Mouse (Mus musculus) myocyte (in vitro differentiated cells): ENCODE measurements around the gene Fhad1. TPM values are rescaled to one million over a fixed set of nuclear protein-coding genes. Genes with fewer than 3 reads are reported as not detected.

Experiments
- H3K27me3 ChIP-seq: one replicate; pipeline ENCODE4 v1.6.1; 2011; ENCODE audit not compliant: control insufficient read depth, insufficient read depth, insufficient read length
- H3K36me3 ChIP-seq: one replicate; pipeline ENCODE4 v1.6.1; 2011; ENCODE audit not compliant: control insufficient read depth, insufficient read depth
- H3K4me2 ChIP-seq: one replicate; pipeline ENCODE4 v1.6.1; 2011; ENCODE audit warnings: low read depth, control low read depth
- H3K4me3 ChIP-seq: one replicate; pipeline ENCODE4 v1.5.1; 2011; ENCODE audit warnings: mild to moderate bottlenecking, control low read depth, moderate library complexity
- H3K79me2 ChIP-seq: one replicate; pipeline ENCODE4 v1.6.1; 2011; ENCODE audit not compliant: control insufficient read depth, insufficient read depth
- H3ac ChIP-seq: one replicate; pipeline ENCODE4 v1.6.1; 2011; ENCODE audit not compliant: control insufficient read depth, insufficient read length
- CEBPB ChIP-seq: IDR thresholded peaks from 2 replicates; pipeline ENCODE4 v1.6.1; 2011; ENCODE audit warnings: mild to moderate bottlenecking, moderate library complexity; ENCODE audit not compliant: poor library complexity, insufficient read depth, severe bottlenecking
- E2F4 ChIP-seq: IDR thresholded peaks from one replicate; pipeline ENCODE4 v1.6.1; 2011; ENCODE audit warnings: mild to moderate bottlenecking, control low read depth, moderate library complexity; ENCODE audit not compliant: insufficient read depth
- MAX ChIP-seq: IDR thresholded peaks from one replicate; pipeline ENCODE4 v1.6.1; 2011; ENCODE audit warnings: low read depth, mild to moderate bottlenecking, control low read depth
- MYOD1 ChIP-seq, 3 experiments: IDR thresholded peaks; one replicate each; pipeline ENCODE4 v1.6.1; 2011; ENCODE audit warnings: control low read depth in 2 of 3, low read depth in 2 of 3, mild to moderate bottlenecking in 2 of 3, moderate library complexity in 1 of 3; ENCODE audit not compliant: insufficient read length in 2 of 3, control insufficient read depth in 1 of 3
- MYOG ChIP-seq, 3 experiments: IDR thresholded peaks; one replicate each; pipeline ENCODE4 v1.6.1; 2011; ENCODE audit warnings: control low read depth in 2 of 3, low read depth in 2 of 3, mild to moderate bottlenecking in 2 of 3; ENCODE audit not compliant: insufficient read length in 2 of 3, control insufficient read depth in 1 of 3, insufficient read depth in 1 of 3
- POLR2A ChIP-seq: IDR thresholded peaks from one replicate; pipeline ENCODE4 v1.6.1; 2011; ENCODE audit warnings: low read depth, mild to moderate bottlenecking, control low read depth, moderate library complexity; ENCODE audit not compliant: insufficient read length
- POLR2AphosphoS2 ChIP-seq: IDR thresholded peaks from one replicate; pipeline ENCODE4 v1.6.1; 2011; ENCODE audit warnings: low read depth, control low read depth; ENCODE audit not compliant: insufficient read length
- REST ChIP-seq: IDR thresholded peaks from one replicate; pipeline ENCODE4 v1.6.1; 2011; ENCODE audit warnings: mild to moderate bottlenecking, control low read depth, moderate library complexity; ENCODE audit not compliant: insufficient read depth, insufficient read length
- SRF ChIP-seq: IDR thresholded peaks from one replicate; pipeline ENCODE4 v1.6.1; 2011; ENCODE audit warnings: low read depth; ENCODE audit not compliant: control insufficient read depth, insufficient read length
- TCF12 ChIP-seq: IDR thresholded peaks from one replicate; pipeline ENCODE4 v1.6.1; 2011; ENCODE audit warnings: mild to moderate bottlenecking, control low read depth; ENCODE audit not compliant: poor library complexity, insufficient read depth, severe bottlenecking
- TCF3 ChIP-seq: IDR thresholded peaks from one replicate; pipeline ENCODE4 v1.6.1; 2011; ENCODE audit warnings: low read depth, control low read depth; ENCODE audit not compliant: insufficient read length
- USF1 ChIP-seq: IDR thresholded peaks from one replicate; pipeline ENCODE4 v1.6.1; 2011; ENCODE audit warnings: low read depth, mild to moderate bottlenecking, control low read depth, moderate library complexity
- polyA plus RNA-seq: library from polyadenylated mRNA; unstranded; fragments of >200 nt; fragmentation: generic; extraction: Trizol; gene quantifications from one replicate; pipeline ENCODE4 v1.2.1, GENCODE M21; 2012; ENCODE audit warnings: missing spikeins

Fhad1 gene
- polyA plus RNA-seq, 1 experiment = 0.17 TPM

- H3K4me3 ChIP-seq = no peak overlapping the region
- TF ChIP-seq MAX (no peak), MYOG (IDR thresholded peaks at IDR 0.05; ENCODE audit: control insufficient read depth in 1 of 3, insufficient read depth in 1 of 3, insufficient read length in 2 of 3, low read depth in 2 of 3) (no peak), TCF12 (no peak), POLR2A (no peak), E2F4 (no peak), TCF3 (no peak), POLR2AphosphoS2 (no peak), REST (no peak), USF1 (no peak), CEBPB (no peak), MYOD1 (IDR thresholded peaks at IDR 0.05; ENCODE audit: control insufficient read depth in 1 of 3, insufficient read length in 2 of 3, low read depth in 2 of 3) (no peak), SRF (no peak)
- H3K36me3 ChIP-seq = no peaks in the 10 kb centered on the region
- no peaks in the 10 kb centered on the region for H3K79me2 ChIP-seq
- H3K4me2 ChIP-seq = peak overlapping the region; percentile 80
- H3K27me3 ChIP-seq = no peaks in the 10 kb centered on the region
- H3ac ChIP-seq = no peak overlapping the region
These were observed 146.8 kb downstream of the Fhad1 start for GRCm38 (mm10) chr4:141868051-141868450.

GRCm38 (mm10) chr4:141867498-141867897, 147.4 kb downstream of the Fhad1 start:
- no peaks in the 10 kb centered on the region for H3K79me2 ChIP-seq
- H3K4me3 ChIP-seq = no peak overlapping the region
- H3K27me3 ChIP-seq = no peaks in the 10 kb centered on the region
- no peaks in the 10 kb centered on the region for H3K36me3 ChIP-seq
- H3ac ChIP-seq = no peak overlapping the region
- peak overlapping the region; percentile 80 for H3K4me2 ChIP-seq
- TF ChIP-seq REST = no peak
- TF ChIP-seq SRF = no peak
- no peak for TF ChIP-seq USF1
- no peak for TF ChIP-seq MAX
- TF ChIP-seq MYOD1 (IDR thresholded peaks at IDR 0.05; ENCODE audit: control insufficient read depth in 1 of 3, insufficient read length in 2 of 3, low read depth in 2 of 3) = peak in 2 of 3 experiments; percentile 73 to 85
- TF ChIP-seq CEBPB = no peak
- TF ChIP-seq POLR2A = no peak
- peak in 2 of 3 experiments; percentile 78 to 90 for TF ChIP-seq MYOG (IDR thresholded peaks at IDR 0.05; ENCODE audit: control insufficient read depth in 1 of 3, insufficient read depth in 1 of 3, insufficient read length in 2 of 3, low read depth in 2 of 3)
- TF ChIP-seq TCF12 = no peak
- TF ChIP-seq E2F4 = no peak
- no peak for TF ChIP-seq TCF3
- no peak for TF ChIP-seq POLR2AphosphoS2

DNA sequence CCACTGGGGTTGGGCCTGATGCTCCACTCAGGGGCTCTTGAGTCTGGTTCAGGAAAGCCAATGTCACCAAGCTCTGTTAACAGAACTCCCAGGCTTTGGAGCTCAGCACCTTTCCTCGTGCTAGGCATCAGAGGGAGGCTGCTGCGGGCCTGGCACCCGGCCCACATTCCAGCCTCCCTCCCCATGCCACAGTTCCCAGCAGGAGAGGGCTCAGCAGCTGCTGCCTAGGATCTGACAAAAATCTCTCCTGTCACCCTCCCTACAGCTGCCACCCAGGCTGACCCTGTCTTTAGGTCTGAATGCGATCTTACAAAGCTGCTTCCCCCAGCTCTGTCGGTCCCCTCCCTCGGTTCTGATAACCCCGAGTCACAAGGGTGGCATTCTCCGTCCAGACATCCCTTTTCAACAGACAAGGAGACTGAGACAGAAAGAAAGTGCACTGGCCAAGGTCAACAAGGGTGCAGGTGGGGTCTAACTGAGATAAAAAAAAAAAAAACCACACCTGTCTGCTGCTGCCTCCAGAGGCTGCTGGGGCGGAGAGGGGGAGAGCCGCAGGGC, 147.9 kb downstream of the Fhad1 start:
- Histone ChIP-seq H3ac (no peak overlapping the region), H3K79me2 (no peaks in the 10 kb centered on the region), H3K4me3 (no peak overlapping the region), H3K4me2 (peak overlapping the region; percentile 80), H3K27me3 (no peaks in the 10 kb centered on the region), H3K36me3 (no peaks in the 10 kb centered on the region)
- TF ChIP-seq MYOD1 (IDR thresholded peaks at IDR 0.05; ENCODE audit: control insufficient read depth in 1 of 3, insufficient read length in 2 of 3, low read depth in 2 of 3) (peak; percentile 92 to 99 (median 99)), MYOG (IDR thresholded peaks at IDR 0.05; ENCODE audit: control insufficient read depth in 1 of 3, insufficient read depth in 1 of 3, insufficient read length in 2 of 3, low read depth in 2 of 3) (peak; percentile 80 to 98 (median 91)), POLR2AphosphoS2 (no peak), TCF3 (peak; percentile 93), TCF12 (peak; percentile 88)

- Histone ChIP-seq H3K4me3 (no peak overlapping the region), H3K79me2 (no peaks in the 10 kb centered on the region), H3K36me3 (no peaks in the 10 kb centered on the region), H3ac (no peak overlapping the region), H3K27me3 (no peaks in the 10 kb centered on the region), H3K4me2 (no peak overlapping the region)
- TF ChIP-seq SRF (no peak), MAX (no peak), REST (no peak), USF1 (no peak), MYOD1 (IDR thresholded peaks at IDR 0.05; ENCODE audit: control insufficient read depth in 1 of 3, insufficient read length in 2 of 3, low read depth in 2 of 3) (no peak), CEBPB (no peak), TCF12 (no peak), MYOG (IDR thresholded peaks at IDR 0.05; ENCODE audit: control insufficient read depth in 1 of 3, insufficient read depth in 1 of 3, insufficient read length in 2 of 3, low read depth in 2 of 3) (no peak), TCF3 (no peak)
These were observed 149.3 kb downstream of the Fhad1 start for GRCm38 (mm10) chr4:141865600-141865999.

GRCm38 (mm10) chr4:141865006-141865405, 149.9 kb downstream of the Fhad1 start:
- no peak overlapping the region for H3K4me2 ChIP-seq
- no peaks in the 10 kb centered on the region for H3K79me2 ChIP-seq
- H3K4me3 ChIP-seq = no peak overlapping the region
- TF ChIP-seq TCF12 (no peak), CEBPB (no peak), USF1 (no peak)
- H3K36me3 ChIP-seq = no peaks in the 10 kb centered on the region
- no peak overlapping the region for H3ac ChIP-seq
- no peaks in the 10 kb centered on the region for H3K27me3 ChIP-seq
